ENCODE assay signal across 30 mouse cellular contexts in the genomic region with DNA sequence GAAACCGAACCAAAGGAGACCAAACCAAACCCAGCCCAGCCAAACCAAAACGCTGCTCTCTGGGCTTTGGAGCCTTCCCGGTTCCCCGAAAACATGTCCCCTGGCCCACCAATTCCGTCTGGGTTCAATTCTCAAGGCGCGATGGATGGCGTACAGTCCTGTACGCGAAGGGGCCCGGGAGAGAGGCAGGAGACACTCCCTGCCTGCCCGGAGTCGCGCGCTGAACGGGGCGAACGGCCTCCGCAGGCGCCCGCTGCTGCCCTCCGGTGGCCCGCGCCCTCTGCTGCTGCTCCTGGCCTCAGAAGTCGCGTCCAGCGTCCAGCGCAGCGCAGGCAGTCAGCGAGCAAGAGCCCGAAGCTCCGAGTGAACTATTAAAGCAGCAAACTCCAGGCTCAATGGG. TPM values are rescaled to one million over a fixed set of nuclear protein-coding genes. Genes with fewer than 3 reads are reported as not detected.
"Had no signal": no experiment of that assay in that cellular context is flagged by ENCODE, and none has a peak within 500 bp of the region (broad histone marks: within the 10 kb centered on the region; RNA-seq: fewer than 3 reads in every experiment).

TSS of gene Gm13290 (plus strand) at position 301 of the 400 bp plus-strand sequence.

RNA-seq across cellular contexts. Expression of gene Gm13290, which starts in this region (rescaled TPM):
- total RNA-seq: left cerebral cortex, adult 8-10 months; left cerebral cortex, postnatal 10 days; left cerebral cortex, postnatal 14 days; left cerebral cortex, postnatal 25 days; left cerebral cortex, postnatal 36 days; left cerebral cortex, postnatal 4 days; liver, adult 2 months; megakaryocyte progenitor cell, adult 5-6 weeks; megakaryocyte, adult 5-6 weeks; megakaryocyte-erythroid progenitor cell, adult 5-6 weeks; midbrain, postnatal 0 days; monocyte, adult 5-6 weeks had no signal
- polyA plus RNA-seq: limb, embryonic 11.5 days; liver, adult 2 months; liver, embryonic 11.5 days; liver, embryonic 13.5 days; liver, embryonic 14.5 days; liver, embryonic 15.5 days; liver, embryonic 16.5 days; liver, postnatal 0 days; lung, adult 2 months; lung, embryonic 14.5 days; lung, postnatal 0 days; macrophage; midbrain, embryonic 10.5 days; midbrain, embryonic 11.5 days; midbrain, embryonic 12.5 days; midbrain, embryonic 13.5 days; midbrain, embryonic 14.5 days; midbrain, embryonic 15.5 days; midbrain, embryonic 16.5 days; midbrain, postnatal 0 days had no signal
